Mouse (Mus musculus): ENCODE data around the gene Polr2a.

- TF ChIP-seq EP300 (IDR thresholded peaks at IDR 0.05; ENCODE audit: low read depth), result no peak
- TF ChIP-seq CTCF (IDR thresholded peaks at IDR 0.05; ENCODE audit: low read depth), result no peak
Measured at GRCm38 (mm10) chr11:69710470-69710869, 48.0 kb downstream of the Polr2a start.
